Mouse (Mus musculus): ENCODE data around the gene Sulf2.

- TF ChIP-seq CTCF (IDR thresholded peaks at IDR 0.05; ENCODE audit: control insufficient read depth, insufficient read depth, insufficient replicate concordance, low read depth, low read length) (no peak), POLR2A (IDR thresholded peaks at IDR 0.05; ENCODE audit: control insufficient read depth, low read depth, low read length) (no peak)
Measured at GRCm38 (mm10) chr2:166122781-166123180, 32.7 kb downstream of the Sulf2 start.
